Mouse (Mus musculus) spleen, adult 2 months (tissue): ENCODE data around the gene Tinagl1. TPM values are rescaled to one million over a fixed set of nuclear protein-coding genes. Genes with fewer than 3 reads are reported as not detected.
A peak's percentile ranks its signal among the peaks of the same experiment; 100 is the strongest.

Source experiments
- DNase-seq, 2 experiments: peaks; one replicate each; pipeline versions ENCODE4 v3.0.0 to v3.0.0-alpha.2; 2012 to 2021; ENCODE audit warnings: low spot score in 2 of 2, low read depth in 1 of 2
- H3K27ac ChIP-seq: fragments of 200-500 bp; 2 replicates; pipeline ENCODE4 v1.5.1; 2012; ENCODE audit warnings: low read length, inconsistent platforms; ENCODE audit not compliant: insufficient read depth
- H3K27me3 ChIP-seq: fragments of 200-500 bp; 2 replicates; pipeline ENCODE4 v1.6.1; 2012; ENCODE audit warnings: mild to moderate bottlenecking, moderate library complexity, low read length, inconsistent platforms; ENCODE audit not compliant: control insufficient read depth, insufficient read depth
- H3K36me3 ChIP-seq: fragments of 200-500 bp; 2 replicates; pipeline ENCODE4 v1.6.1; 2012; ENCODE audit warnings: mild to moderate bottlenecking, low read length, inconsistent platforms; ENCODE audit not compliant: control insufficient read depth, insufficient read depth
- H3K4me1 ChIP-seq: fragments of 200-500 bp; 2 replicates; pipeline ENCODE4 v1.6.1; 2011; ENCODE audit warnings: inconsistent platforms; ENCODE audit not compliant: control insufficient read depth, insufficient read depth, insufficient read length
- H3K4me3 ChIP-seq: fragments of 200-500 bp; 2 replicates; pipeline ENCODE4 v1.5.1; 2011; ENCODE audit warnings: mild to moderate bottlenecking, inconsistent platforms; ENCODE audit not compliant: insufficient read depth, insufficient read length; ENCODE audit errors: extremely low read depth
- CTCF ChIP-seq: fragments of 200-500 bp; IDR thresholded peaks from 2 replicates; pipeline ENCODE4 v1.5.1; 2011; ENCODE audit warnings: mild to moderate bottlenecking, inconsistent platforms; ENCODE audit not compliant: insufficient read depth, insufficient read length, insufficient replicate concordance; ENCODE audit errors: extremely low read depth
- POLR2A ChIP-seq: fragments of 200-500 bp; IDR thresholded peaks from 2 replicates; pipeline ENCODE4 v1.6.1; 2011; ENCODE audit warnings: low read depth, low read length, inconsistent platforms
- WGBS: fragments of 180-500 bp; shearing (Covaris S2); methylation state at CpG from one replicate; pipeline ENCODE4 v1.1.7; 2018; 5-methylcytosine and 5-hydroxymethylcytosine counted together
- polyA plus RNA-seq: library from polyadenylated mRNA; depleted of rRNA; stranded (reverse); fragments of >200 nt; gene quantifications from 2 replicates; pipeline ENCODE4 v1.2.3, GENCODE M21; 2012

The Tinagl1 gene
- polyA plus RNA-seq, 1 experiment = 115 TPM

DNA sequence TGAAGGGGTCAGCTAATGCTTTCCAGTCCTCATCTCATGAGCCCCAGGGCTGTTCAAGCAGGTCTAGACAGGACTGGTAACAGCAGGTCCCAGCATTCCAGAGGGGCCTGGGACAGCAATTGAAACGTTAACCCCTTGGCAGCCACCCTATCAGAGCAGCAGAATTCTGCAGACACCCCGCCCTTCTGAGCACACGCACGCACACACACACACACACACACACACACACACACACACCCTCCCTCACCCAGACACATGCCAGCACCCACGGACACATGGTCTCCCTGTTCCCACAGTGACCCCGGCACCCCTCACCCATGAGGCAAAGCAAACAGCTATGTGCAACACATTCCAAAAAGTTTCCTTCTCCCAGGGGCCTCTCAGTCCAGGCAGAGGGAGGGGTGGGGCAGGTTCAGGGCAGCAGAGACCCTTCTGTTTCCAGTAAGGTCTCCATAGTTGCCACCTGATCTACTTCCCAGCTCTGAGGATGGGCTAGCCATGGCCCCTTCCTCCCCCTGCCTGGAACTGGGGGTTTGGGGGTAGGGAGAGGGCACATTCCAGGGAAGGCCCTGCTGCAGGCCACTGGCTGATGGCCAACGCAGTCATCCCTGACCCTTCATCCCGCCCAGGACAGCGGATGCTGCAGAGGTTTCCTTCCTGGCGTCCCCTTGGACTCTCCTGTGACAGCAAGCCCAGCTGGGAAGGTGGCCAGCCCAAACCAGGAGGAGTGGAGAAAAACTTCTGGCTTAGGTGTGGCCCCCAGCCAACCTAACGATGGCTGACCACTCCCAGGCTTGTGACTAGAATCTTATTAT lies 2.8 kb downstream of the Tinagl1 start:
- no peak for TF ChIP-seq POLR2A
- TF ChIP-seq CTCF = no peak
- Histone ChIP-seq H3K36me3 (no peaks in the 10 kb centered on the region), H3K27ac (peak overlapping the region; percentile 45; the same call in 1 of the 2 replicates), H3K4me3 (no peak overlapping the region), H3K27me3 (no peaks in the 10 kb centered on the region), H3K4me1 (no peaks in the 10 kb centered on the region)
- WGBS = 82% methylated on average over 11 of the region's 11 CpGs
- no peak for DNase-seq

DNA sequence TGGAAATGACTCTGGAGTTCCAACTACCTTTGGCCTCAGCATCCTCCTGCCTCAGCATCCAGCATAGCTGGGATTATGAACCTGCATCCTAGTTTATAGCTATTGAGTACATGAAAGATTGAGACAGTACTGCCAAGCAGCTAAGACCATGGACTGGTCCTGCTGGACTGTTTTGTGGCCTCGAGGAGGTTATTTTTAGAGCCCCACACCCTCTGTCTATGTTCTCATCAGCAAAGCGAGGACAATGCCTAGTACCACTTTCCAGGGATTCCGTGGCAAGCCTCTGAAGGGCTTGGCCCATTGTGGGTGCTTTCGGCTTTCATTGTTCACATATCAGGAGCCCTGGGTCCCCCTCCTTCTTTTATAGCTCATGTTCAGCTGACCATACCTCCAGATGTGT lies 4.6 kb downstream of the Tinagl1 start:
- Histone ChIP-seq H3K36me3 (no peaks in the 10 kb centered on the region), H3K4me1 (no peaks in the 10 kb centered on the region), H3K27me3 (no peaks in the 10 kb centered on the region), H3K4me3 (no peak overlapping the region), H3K27ac (no peak overlapping the region)
- 86% methylated on average over 4 of the region's 4 CpGs for WGBS
- no peak for DNase-seq
- TF ChIP-seq CTCF (no peak), POLR2A (no peak)

DNA sequence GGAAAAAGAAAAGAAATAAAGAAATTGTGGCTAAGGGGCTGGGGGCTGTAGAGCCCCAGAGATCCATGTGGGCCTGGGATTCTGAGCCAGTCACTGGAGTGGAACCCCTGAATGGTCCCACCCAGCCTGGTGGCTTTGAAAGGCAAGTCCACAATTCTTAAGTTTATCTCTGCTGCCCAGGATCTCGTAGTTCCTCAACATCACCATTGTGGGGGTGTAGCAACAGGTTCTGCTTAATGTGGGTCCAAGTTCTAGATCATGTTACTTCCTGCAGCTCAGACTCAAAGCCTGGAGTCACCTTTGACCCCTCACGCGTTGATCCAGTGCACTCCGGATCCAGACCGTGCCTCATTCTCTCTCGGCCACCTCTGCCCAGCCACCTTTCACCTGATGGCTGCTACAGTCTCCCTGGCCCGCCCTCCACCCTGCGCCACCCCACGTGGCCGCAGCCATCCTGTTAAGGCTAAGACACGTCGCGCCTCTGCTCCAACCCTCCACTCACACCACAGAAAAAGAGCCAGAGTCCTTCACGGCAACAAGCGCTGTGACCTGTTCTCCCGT lies 5.4 kb downstream of the Tinagl1 start:
- Histone ChIP-seq H3K27me3 (no peaks in the 10 kb centered on the region), H3K36me3 (no peaks in the 10 kb centered on the region), H3K4me3 (no peak overlapping the region), H3K27ac (no peak overlapping the region), H3K4me1 (no peaks in the 10 kb centered on the region)
- DNase-seq = no peak
- no peak for TF ChIP-seq CTCF
- 93% methylated on average over 16 of the region's 16 CpGs for WGBS

DNA sequence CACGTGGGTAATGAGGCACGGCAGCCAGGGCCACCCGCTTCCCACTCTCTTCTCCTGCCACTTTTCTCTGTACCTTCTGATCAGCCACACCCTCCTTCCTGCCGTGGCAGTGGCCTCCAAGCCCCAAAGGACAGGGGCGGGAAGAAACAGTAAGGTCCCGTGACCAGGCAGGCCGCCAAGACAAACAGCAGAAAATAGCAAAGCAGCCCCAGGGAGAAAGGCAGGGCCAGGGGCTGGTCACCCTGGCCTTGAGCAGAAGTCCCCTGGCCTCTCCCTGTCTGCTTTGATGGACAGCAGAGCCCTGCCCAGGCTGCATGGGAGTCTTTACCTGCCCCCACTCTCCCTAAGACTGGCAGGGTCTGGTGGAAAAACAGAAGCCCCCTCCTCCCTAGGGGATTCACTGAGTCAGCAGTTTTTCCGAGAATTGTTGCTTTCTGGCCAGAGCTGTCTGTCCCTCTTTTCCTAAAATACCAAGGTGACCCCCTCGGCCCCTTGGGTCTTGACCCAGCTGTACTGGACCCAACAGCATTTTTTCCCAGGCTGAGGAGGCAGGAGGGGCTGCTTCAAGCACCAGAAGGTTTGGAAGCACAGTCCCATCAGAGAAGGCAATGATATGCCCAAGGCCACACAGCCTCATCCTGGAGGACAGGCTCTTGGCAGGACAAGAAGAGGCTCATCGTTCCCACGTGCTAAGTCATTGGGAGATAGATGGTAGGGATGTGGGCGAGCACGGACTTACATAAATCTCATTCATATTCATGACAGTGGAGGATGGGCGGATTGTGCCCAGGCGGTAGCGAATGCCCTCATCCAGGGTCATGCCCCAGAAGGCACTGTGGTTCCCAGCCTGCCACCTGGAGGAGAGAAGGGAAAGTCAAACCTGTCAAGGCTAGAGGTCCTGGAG lies 6.4 kb downstream of the Tinagl1 start:
- Histone ChIP-seq H3K4me3 (no peak overlapping the region), H3K4me1 (no peaks in the 10 kb centered on the region), H3K36me3 (no peaks in the 10 kb centered on the region), H3K27ac (peak overlapping the region; percentile 14; the same call in 1 of the 2 replicates), H3K27me3 (no peaks in the 10 kb centered on the region)
- 35% methylated on average over 16 of the region's 16 CpGs for whole genome bisulfite sequencing
- TF ChIP-seq POLR2A (no peak), CTCF (no peak)
- DNase-seq = peak in 1 of 2 experiments; percentile 12

DNA sequence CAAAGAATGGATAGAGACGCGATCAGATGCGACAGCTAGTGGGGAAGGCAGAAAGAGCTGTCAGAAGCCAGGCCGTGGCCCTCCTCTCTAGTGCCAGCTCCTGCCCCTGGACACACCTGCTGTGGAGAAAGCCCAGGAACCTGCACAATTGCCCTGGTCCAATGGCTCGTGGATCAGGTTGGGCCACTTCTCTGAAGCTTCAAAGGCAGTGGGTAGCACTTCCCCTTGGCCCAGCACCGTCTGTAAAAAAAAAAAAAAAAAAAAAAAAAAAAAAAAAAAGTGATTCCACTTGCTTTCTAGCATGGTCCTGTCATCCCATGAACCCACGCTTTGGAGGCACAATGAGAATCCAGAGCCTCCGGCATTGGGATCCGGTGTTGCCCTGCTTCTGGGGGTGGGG lies 7.1 kb downstream of the Tinagl1 start:
- H3K36me3 ChIP-seq = no peaks in the 10 kb centered on the region
- H3K27me3 ChIP-seq = no peaks in the 10 kb centered on the region
- no peak for DNase-seq
- TF ChIP-seq CTCF = no peak
- TF ChIP-seq POLR2A = no peak
- peak overlapping the region; percentile 42; the same call in 1 of the 2 replicates for H3K27ac ChIP-seq
- no peak overlapping the region for H3K4me3 ChIP-seq
- H3K4me1 ChIP-seq = no peaks in the 10 kb centered on the region
- WGBS = 48% methylated on average over 9 of the region's 9 CpGs

DNA sequence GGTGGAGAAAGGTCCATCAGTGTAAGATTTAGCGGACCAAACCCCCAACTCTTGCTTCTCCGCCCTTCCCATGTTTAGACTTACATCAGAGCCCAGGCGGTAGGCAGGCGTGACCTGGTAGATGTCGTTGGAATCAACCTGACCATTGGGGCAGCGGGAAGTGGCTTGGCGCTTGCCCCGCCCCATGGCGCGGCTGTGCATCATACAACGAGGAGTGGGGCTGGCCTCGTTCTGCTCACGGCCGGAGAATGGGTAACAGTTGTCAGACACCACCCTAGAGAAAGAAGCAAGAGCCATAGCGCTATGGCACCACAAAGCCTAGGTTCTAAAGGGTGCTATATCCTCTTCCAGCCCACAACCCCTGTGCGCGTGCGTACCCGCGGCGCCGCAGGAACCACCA lies 7.6 kb downstream of the Tinagl1 start:
- whole genome bisulfite sequencing = 76% methylated on average over 22 of the region's 22 CpGs
- Histone ChIP-seq H3K4me1 (no peaks in the 10 kb centered on the region), H3K27ac (peak overlapping the region; percentile 42; the same call in 1 of the 2 replicates), H3K27me3 (no peaks in the 10 kb centered on the region), H3K36me3 (no peaks in the 10 kb centered on the region), H3K4me3 (no peak overlapping the region)
- DNase-seq = no peak
- TF ChIP-seq POLR2A (no peak), CTCF (no peak)

DNA sequence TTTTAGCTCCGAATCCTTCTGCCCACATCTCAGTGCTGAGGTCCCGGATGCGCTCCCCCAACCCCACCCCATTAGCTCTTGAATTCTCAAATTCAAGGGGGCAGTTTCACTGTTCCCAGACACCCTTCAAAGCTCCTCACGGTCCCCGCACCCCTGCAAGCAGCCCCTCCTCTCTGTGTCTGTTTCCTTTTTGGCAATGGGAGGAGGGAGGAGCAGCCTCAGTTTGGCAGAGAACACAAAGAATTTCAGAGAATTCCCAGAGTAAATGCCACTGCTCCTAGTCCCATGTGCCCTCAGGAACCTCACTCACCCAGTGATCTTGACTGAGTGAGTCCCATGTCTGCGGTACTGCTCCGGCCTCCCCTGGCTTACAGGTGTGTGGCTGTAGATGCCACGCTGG lies 8.3 kb downstream of the Tinagl1 start:
- 0 out of 2 replicates have a peak overlapping the region, but pooled peaks have one; percentile 22 for H3K27ac ChIP-seq
- no peaks in the 10 kb centered on the region for H3K27me3 ChIP-seq
- no peak for DNase-seq
- no peak for TF ChIP-seq CTCF
- no peak for TF ChIP-seq POLR2A
- no peaks in the 10 kb centered on the region for H3K4me1 ChIP-seq
- no peaks in the 10 kb centered on the region for H3K36me3 ChIP-seq
- no peak overlapping the region for H3K4me3 ChIP-seq
- 86% methylated on average over 8 of the region's 8 CpGs for WGBS
